Mouse (Mus musculus) bone marrow, adult 2 months (tissue): ENCODE results near the gene Krt42. TPM values are rescaled to one million over a fixed set of nuclear protein-coding genes. Genes with fewer than 3 reads are reported as not detected.

Source experiments
- H3K27ac ChIP-seq: fragments of 200-500 bp; 2 replicates; pipeline ENCODE4 v1.5.1; 2012; ENCODE audit warnings: low read depth, mild to moderate bottlenecking, control low read depth, inconsistent platforms, low read length; ENCODE audit not compliant: control insufficient read depth, poor library complexity, insufficient read depth
- H3K4me1 ChIP-seq: fragments of 200-500 bp; 2 replicates; pipeline ENCODE4 v1.6.1; 2011; ENCODE audit warnings: low read length; ENCODE audit not compliant: control insufficient read depth, insufficient read depth
- H3K4me3 ChIP-seq: fragments of 200-500 bp; replicated peaks from 2 replicates; pipeline ENCODE3; 2011; ENCODE audit warnings: mild to moderate bottlenecking, low read depth, low read length, control low read depth; ENCODE audit not compliant: control insufficient read depth
- CTCF ChIP-seq: fragments of 200-500 bp; IDR thresholded peaks from 2 replicates; pipeline ENCODE4 v1.5.1; 2011; ENCODE audit warnings: low read length, control low read depth; ENCODE audit not compliant: control insufficient read depth, insufficient read depth
- POLR2A ChIP-seq: fragments of 200-500 bp; IDR thresholded peaks from 2 replicates; pipeline ENCODE4 v1.6.1; 2011; ENCODE audit warnings: low read depth, mild to moderate bottlenecking, control low read depth, low read length, borderline replicate concordance; ENCODE audit not compliant: control insufficient read depth
- WGBS: fragments of 180-500 bp; shearing (Covaris S2); methylation state at CpG from one replicate; pipeline ENCODE4 v1.1.7; 2018; 5-methylcytosine and 5-hydroxymethylcytosine counted together
- polyA plus RNA-seq: library from polyadenylated mRNA; stranded (reverse); fragments of >200 nt; gene quantifications from 2 replicates; pipeline ENCODE4 v1.2.4, GENCODE M21; 2011; ENCODE audit warnings: low replicate concordance; ENCODE audit not compliant: missing spikeins, insufficient read depth, insufficient read length

The Krt42 gene
- polyA plus RNA-seq, 1 experiment, result 2.1 TPM

- 81% methylated on average over 6 of the region's 6 CpGs for WGBS
- Histone ChIP-seq H3K4me3 (no peak overlapping the region), H3K4me1 (no peaks in the 10 kb centered on the region), H3K27ac (no peak overlapping the region)
- TF ChIP-seq CTCF (no peak), POLR2A (no peak)
Measured at GRCm38 (mm10) chr11:100288942-100289341, 19.3 kb upstream of the Krt42 start.

DNA sequence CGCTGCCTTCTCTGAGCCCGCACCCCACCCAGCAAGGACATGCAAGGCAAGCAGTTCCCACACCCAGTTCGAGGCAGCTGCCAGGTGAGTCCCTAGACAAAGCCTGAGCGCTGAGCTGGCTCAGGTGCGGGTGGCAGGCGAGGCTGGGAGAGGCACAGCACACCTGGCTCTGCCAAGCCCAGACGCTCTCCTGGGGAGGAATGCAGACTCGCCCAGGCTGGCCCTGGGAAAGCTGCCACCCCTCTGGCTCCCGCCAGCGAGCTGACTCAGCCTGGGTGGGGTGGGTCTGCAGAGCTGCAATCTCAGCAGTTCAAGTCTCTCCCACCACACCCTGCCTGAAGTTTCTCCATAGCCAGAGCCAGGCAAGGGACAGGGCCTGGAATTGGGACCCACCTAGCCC lies 17.4 kb upstream of the Krt42 start:
- no peaks in the 10 kb centered on the region; the same call in 1 of the 2 replicates for H3K4me1 ChIP-seq
- H3K4me3 ChIP-seq, result no peak overlapping the region
- TF ChIP-seq CTCF, result no peak
- no peak for TF ChIP-seq POLR2A
- 65% methylated on average over 10 of the region's 10 CpGs for WGBS
- H3K27ac ChIP-seq, result no peak overlapping the region

DNA sequence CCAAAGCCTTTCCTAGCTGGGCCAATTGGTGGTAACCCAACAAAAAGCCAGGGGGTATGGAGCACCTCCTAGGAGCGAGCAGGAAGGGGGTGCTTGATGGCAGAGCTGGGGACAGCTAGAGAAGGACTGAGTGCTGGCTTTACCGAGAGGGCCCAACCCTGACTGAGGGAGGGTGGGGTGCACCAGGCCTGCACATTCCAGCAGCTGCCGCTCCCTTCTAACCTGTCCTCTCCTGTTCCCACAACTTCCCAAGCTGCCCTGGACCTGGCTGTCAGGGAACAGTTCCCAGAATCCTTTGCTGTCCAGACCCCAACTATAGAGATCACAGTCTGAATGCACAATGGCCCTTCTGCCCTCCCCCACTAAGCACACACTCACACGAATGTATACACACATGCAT lies 15.3 kb upstream of the Krt42 start:
- TF ChIP-seq CTCF (no peak), POLR2A (no peak)
- Histone ChIP-seq H3K4me1 (no peaks in the 10 kb centered on the region; the same call in 1 of the 2 replicates), H3K4me3 (no peak overlapping the region), H3K27ac (no peak overlapping the region)
- 78% methylated on average over 4 of the region's 4 CpGs for WGBS

DNA sequence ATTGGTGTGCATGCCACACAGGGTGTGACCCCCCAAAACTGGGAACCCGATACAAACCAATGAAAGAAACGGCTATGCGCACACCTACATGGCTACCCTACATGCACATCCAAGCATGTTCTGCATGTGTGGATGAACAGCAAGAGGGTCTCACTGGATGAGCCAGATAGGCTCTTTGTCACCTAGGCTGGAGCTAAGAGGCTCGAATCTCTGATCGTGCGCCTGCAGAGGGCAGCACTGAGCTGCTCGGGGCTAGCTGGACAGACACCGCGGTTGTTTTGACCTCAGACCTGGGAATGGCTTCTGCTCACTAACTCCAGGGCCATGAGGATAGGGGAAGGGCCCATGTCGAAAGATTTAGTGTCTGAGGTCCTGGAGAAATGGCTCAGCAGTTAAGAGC lies 12.9 kb upstream of the Krt42 start:
- H3K27ac ChIP-seq, result no peak overlapping the region
- TF ChIP-seq CTCF, result peak; percentile 88
- no peak for TF ChIP-seq POLR2A
- H3K4me1 ChIP-seq, result no peaks in the 10 kb centered on the region; the same call in 1 of the 2 replicates
- 23% methylated on average over 10 of the region's 10 CpGs for WGBS
- no peak overlapping the region for H3K4me3 ChIP-seq

GRCm38 (mm10) chr11:100281596-100282544 lies 12.2 kb upstream of the Krt42 start:
- H3K27ac ChIP-seq, result no peak overlapping the region
- H3K4me3 ChIP-seq, result no peak overlapping the region
- no peak for TF ChIP-seq POLR2A
- peak; percentile 39; the same call in 1 of the 2 replicates for TF ChIP-seq CTCF
- 26% methylated on average over 11 of the region's 11 CpGs for WGBS
- H3K4me1 ChIP-seq, result no peaks in the 10 kb centered on the region; the same call in 1 of the 2 replicates

DNA sequence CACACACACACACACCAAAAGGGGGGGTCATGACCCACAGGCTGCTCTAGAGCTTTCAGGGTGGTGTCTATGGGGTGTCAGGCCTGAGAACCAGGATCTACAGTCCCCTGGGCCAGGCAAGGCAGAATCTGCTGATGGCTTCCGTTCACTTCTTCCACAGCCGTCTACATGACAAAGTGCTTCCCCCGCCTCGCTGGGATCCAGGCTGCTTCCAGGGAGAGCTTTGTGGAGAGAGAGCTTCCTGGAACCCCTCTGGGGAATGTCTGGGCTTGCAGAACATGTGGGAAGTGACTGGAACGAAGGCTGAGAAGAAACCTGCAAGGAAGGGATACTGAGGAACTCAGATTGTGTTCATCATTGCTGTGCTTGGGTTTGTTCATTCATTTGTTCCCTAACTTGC lies 9.1 kb upstream of the Krt42 start:
- Histone ChIP-seq H3K4me1 (no peaks in the 10 kb centered on the region; the same call in 1 of the 2 replicates), H3K27ac (no peak overlapping the region), H3K4me3 (no peak overlapping the region)
- 36% methylated on average over 5 of the region's 5 CpGs for WGBS
- no peak for TF ChIP-seq POLR2A
- no peak for TF ChIP-seq CTCF

GRCm38 (mm10) chr11:100277726-100278480 lies 8.2 kb upstream of the Krt42 start:
- 57% methylated on average over 15 of the region's 15 CpGs for WGBS
- Histone ChIP-seq H3K4me3 (no peak overlapping the region), H3K27ac (no peak overlapping the region), H3K4me1 (no peaks in the 10 kb centered on the region)
- no peak for TF ChIP-seq CTCF
- TF ChIP-seq POLR2A, result no peak

- 58% methylated on average over 5 of the region's 5 CpGs for WGBS
- Histone ChIP-seq H3K4me1 (no peaks in the 10 kb centered on the region), H3K27ac (no peak overlapping the region), H3K4me3 (no peak overlapping the region)
- TF ChIP-seq POLR2A, result no peak
- no peak for TF ChIP-seq CTCF
Measured at GRCm38 (mm10) chr11:100275466-100275865, 5.8 kb upstream of the Krt42 start.
